15 mouse cellular contexts compared by ENCODE assay signal in the genomic region with DNA sequence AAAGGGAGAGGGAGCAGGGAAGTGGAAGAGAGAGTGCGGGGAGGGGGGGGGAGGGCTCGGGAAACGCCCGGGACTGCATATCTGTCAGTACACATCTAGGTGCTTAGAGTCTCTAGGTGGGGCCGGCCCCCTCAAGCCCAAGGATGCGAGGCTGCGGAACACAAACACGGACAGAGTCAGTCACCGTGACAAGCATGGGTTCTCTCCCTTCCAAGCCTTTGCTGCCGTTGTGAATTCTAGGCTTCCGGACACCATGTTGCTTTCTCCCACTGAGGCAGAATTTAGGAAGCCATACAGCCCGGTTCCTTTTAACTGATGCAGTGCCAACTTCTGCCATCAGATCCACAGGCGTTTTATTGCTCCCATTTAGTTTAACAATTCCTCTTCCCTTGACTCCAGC.
DNase-seq lines count a peak whose midpoint lies in the region; ATAC-seq and TF ChIP-seq lines count a peak whose summit lies in the region.
"Had no signal": no experiment of that assay in that cellular context is flagged by ENCODE, and none has a peak within 500 bp of the region (broad histone marks: within the 10 kb centered on the region; RNA-seq: fewer than 3 reads in every experiment).

No protein-coding gene starts in this region.

- ATAC-seq in embryonic facial prominence, embryonic 14.5 days (ENCODE audit: low read depth), result no peak
- no peak for ATAC-seq in kidney, embryonic 16.5 days (ENCODE audit: low FRiP score, low TSS enrichment)
- ATAC-seq in hindbrain, embryonic 14.5 days (ENCODE audit: low FRiP score), result no peak
- ATAC-seq in neural tube, embryonic 13.5 days (ENCODE audit: low read depth), result no peak
- no peak for ATAC-seq in erythroblast, adult 5-6 weeks (replicated peaks; ENCODE audit: low FRiP score, poor library complexity, severe bottlenecking)
- ATAC-seq: intestine, embryonic 15.5 days; Patski had no signal

- intact Hi-C loops in gastrocnemius, adult 2 months (cut with DNase I), result no loop called here

- TF ChIP-seq CTCF in kidney, adult 2 months (conservative IDR thresholded peaks at IDR 0.05; ENCODE audit: insufficient read depth, insufficient read length, low read depth, low read length), result no peak
- no peak for TF ChIP-seq CTCF in gastrocnemius, adult 2 months (IDR thresholded peaks at IDR 0.05)

- H3K4me1 ChIP-seq in embryonic facial prominence, embryonic 14.5 days (ENCODE audit: control insufficient read depth, insufficient read depth, low read length), result peaks cover 8% of the 10 kb centered on the region; the same call in 1 of the 2 replicates
- peaks cover 48% of the 10 kb centered on the region for H3K4me1 ChIP-seq in embryonic facial prominence, embryonic 10.5 days
- peaks cover 52% of the 10 kb centered on the region for H3K4me1 ChIP-seq in kidney, embryonic 16.5 days (ENCODE audit: insufficient read depth, low read length)
- H3K4me1 ChIP-seq in kidney, adult 2 months (ENCODE audit: control insufficient read depth, insufficient read depth, low read length), result peaks cover 23% of the 10 kb centered on the region; the same call in 1 of the 2 replicates
- H3K4me1 ChIP-seq in hindbrain, embryonic 14.5 days (replicated peaks; ENCODE audit: control insufficient read depth, insufficient read depth, low read length), result peaks cover 29% of the 10 kb centered on the region
- H3K4me1 ChIP-seq in neural tube, embryonic 13.5 days (replicated peaks), result peaks cover 41% of the 10 kb centered on the region

- H3K36me3 ChIP-seq in embryonic facial prominence, embryonic 14.5 days (ENCODE audit: control insufficient read depth, insufficient read depth, low read length), result no peaks in the 10 kb centered on the region
- no peaks in the 10 kb centered on the region for H3K36me3 ChIP-seq in embryonic facial prominence, embryonic 10.5 days (replicated peaks)
- H3K36me3 ChIP-seq in kidney, embryonic 16.5 days (ENCODE audit: insufficient read depth, low read length), result no peaks in the 10 kb centered on the region
- no peaks in the 10 kb centered on the region for H3K36me3 ChIP-seq in kidney, adult 2 months (ENCODE audit: control insufficient read depth, insufficient read depth, low read length)
- H3K36me3 ChIP-seq in hindbrain, embryonic 14.5 days (replicated peaks; ENCODE audit: control insufficient read depth, insufficient read depth), result no peaks in the 10 kb centered on the region
- H3K36me3 ChIP-seq in neural tube, embryonic 13.5 days, result no peaks in the 10 kb centered on the region
- H3K36me3 ChIP-seq: heart, embryonic 10.5 days; intestine, embryonic 15.5 days had no signal

- WGBS in embryonic facial prominence, embryonic 14.5 days, result 23% methylated on average over 13 of the region's 13 CpGs
- 29% methylated on average over 13 of the region's 13 CpGs for WGBS in embryonic facial prominence, embryonic 10.5 days
- 16% methylated on average over 13 of the region's 13 CpGs for WGBS in kidney, embryonic 16.5 days
- 47% methylated on average over 13 of the region's 13 CpGs for WGBS in kidney, adult 2 months
- WGBS in hindbrain, embryonic 14.5 days, result 30% methylated on average over 13 of the region's 13 CpGs
- 9% methylated on average over 13 of the region's 13 CpGs for WGBS in neural tube, embryonic 13.5 days

- DNase-seq in embryonic facial prominence, embryonic 14.5 days (ENCODE audit: low spot score), result no peak
- no peak for DNase-seq in embryonic facial prominence, embryonic 10.5 days (ENCODE audit: low spot score)
- DNase-seq in kidney, adult 2 months, result no peak
- DNase-seq in hindbrain, embryonic 14.5 days (ENCODE audit: low spot score), result no peak
- no peak for DNase-seq in gastrocnemius, adult 2 months
- DNase-seq: cerebellum, adult 11 months; retina, postnatal 1 day had no signal

- H3K27me3 ChIP-seq in embryonic facial prominence, embryonic 14.5 days (replicated peaks; ENCODE audit: control insufficient read depth, insufficient read depth, low read length), result 0 out of 2 replicates have a peak, but pooled peaks cover 8% of the 10 kb centered on the region
- peaks cover 65% of the 10 kb centered on the region for H3K27me3 ChIP-seq in embryonic facial prominence, embryonic 10.5 days (replicated peaks; ENCODE audit: low read depth, poor library complexity, severe bottlenecking)
- no peaks in the 10 kb centered on the region for H3K27me3 ChIP-seq in kidney, embryonic 16.5 days (ENCODE audit: insufficient read depth, low read length)
- H3K27me3 ChIP-seq in kidney, adult 2 months (replicated peaks; ENCODE audit: control insufficient read depth, insufficient read depth, low read length), result no peaks in the 10 kb centered on the region
- 0 out of 2 replicates have a peak, but pooled peaks cover 4% of the 10 kb centered on the region for H3K27me3 ChIP-seq in hindbrain, embryonic 14.5 days (ENCODE audit: control insufficient read depth, insufficient read depth, low read length)
- H3K27me3 ChIP-seq in neural tube, embryonic 13.5 days, result peaks cover 14% of the 10 kb centered on the region
- H3K27me3 ChIP-seq: intestine, embryonic 15.5 days; Patski had no signal

- no peak for TF ChIP-seq POLR2A in kidney, adult 2 months (IDR thresholded peaks at IDR 0.05; ENCODE audit: low read depth, low read length)

- no peak overlapping the region for H3K4me3 ChIP-seq in embryonic facial prominence, embryonic 14.5 days (ENCODE audit: low read depth, low read length)
- no peak overlapping the region for H3K4me3 ChIP-seq in embryonic facial prominence, embryonic 10.5 days
- H3K4me3 ChIP-seq in kidney, embryonic 16.5 days (ENCODE audit: low read length), result no peak overlapping the region
- H3K4me3 ChIP-seq in kidney, adult 2 months (ENCODE audit: insufficient read depth, low read depth, low read length), result no peak overlapping the region
- H3K4me3 ChIP-seq in hindbrain, embryonic 14.5 days (replicated peaks; ENCODE audit: low read length), result no peak overlapping the region
- no peak overlapping the region for H3K4me3 ChIP-seq in neural tube, embryonic 13.5 days
- no peak overlapping the region for H3K4me3 ChIP-seq in gastrocnemius, adult 2 months
- H3K4me3 ChIP-seq: heart, embryonic 10.5 days; intestine, embryonic 15.5 days; layer of hippocampus, adult 2 months had no signal

- no peak overlapping the region for H3K27ac ChIP-seq in embryonic facial prominence, embryonic 14.5 days (replicated peaks; ENCODE audit: low read depth, low read length)
- H3K27ac ChIP-seq in embryonic facial prominence, embryonic 10.5 days (replicated peaks), result no peak overlapping the region
- H3K27ac ChIP-seq in kidney, embryonic 16.5 days (ENCODE audit: low read length), result peak overlapping the region; percentile 9; the same call in 1 of the 2 replicates
- no peak overlapping the region for H3K27ac ChIP-seq in kidney, adult 2 months (ENCODE audit: insufficient read depth, low read depth, low read length)
- H3K27ac ChIP-seq in hindbrain, embryonic 14.5 days, result no peak overlapping the region
- H3K27ac ChIP-seq in neural tube, embryonic 13.5 days (replicated peaks), result no peak overlapping the region
- no peak overlapping the region for H3K27ac ChIP-seq in gastrocnemius, adult 2 months
- H3K27ac ChIP-seq: heart, embryonic 10.5 days; intestine, embryonic 15.5 days; liver, embryonic 14.5 days had no signal

- no peaks in the 10 kb centered on the region for H3K9me3 ChIP-seq in embryonic facial prominence, embryonic 14.5 days (ENCODE audit: control insufficient read depth, low read length)
- H3K9me3 ChIP-seq in embryonic facial prominence, embryonic 10.5 days, result no peaks in the 10 kb centered on the region
- H3K9me3 ChIP-seq in kidney, embryonic 16.5 days (ENCODE audit: low read length), result no peaks in the 10 kb centered on the region
- H3K9me3 ChIP-seq in hindbrain, embryonic 14.5 days (ENCODE audit: control insufficient read depth, low read length), result no peaks in the 10 kb centered on the region
- H3K9me3 ChIP-seq in neural tube, embryonic 13.5 days, result no peaks in the 10 kb centered on the region
- H3K9me3 ChIP-seq: heart, embryonic 10.5 days; intestine, embryonic 15.5 days had no signal

- no peak overlapping the region for H3K9ac ChIP-seq in embryonic facial prominence, embryonic 14.5 days (ENCODE audit: low read depth, low read length)
- peak overlapping the region; percentile 49; the same call in 1 of the 2 replicates for H3K9ac ChIP-seq in kidney, embryonic 16.5 days (replicated peaks; ENCODE audit: low read length)
- H3K9ac ChIP-seq in hindbrain, embryonic 14.5 days, result no peak overlapping the region; the same call in 1 of the 2 replicates
- H3K9ac ChIP-seq in neural tube, embryonic 13.5 days, result no peak overlapping the region; the same call in 1 of the 2 replicates
- H3K9ac ChIP-seq: intestine, embryonic 15.5 days; liver, embryonic 14.5 days had no signal

- 0 out of 2 replicates have a peak overlapping the region, but pooled peaks have one; percentile 3 for H3K4me2 ChIP-seq in embryonic facial prominence, embryonic 14.5 days (ENCODE audit: low read depth, low read length)
- H3K4me2 ChIP-seq in kidney, embryonic 16.5 days (replicated peaks; ENCODE audit: low read depth, low read length), result peak overlapping the region; percentile 21; the same call in 1 of the 2 replicates
- peak overlapping the region; percentile 11; the same call in 1 of the 2 replicates for H3K4me2 ChIP-seq in hindbrain, embryonic 14.5 days (replicated peaks)
- peak overlapping the region; percentile 31 for H3K4me2 ChIP-seq in neural tube, embryonic 13.5 days
- H3K4me2 ChIP-seq: intestine, embryonic 15.5 days had no signal
